Mouse (Mus musculus): ENCODE measurements around the gene Alpk3.

DNA sequence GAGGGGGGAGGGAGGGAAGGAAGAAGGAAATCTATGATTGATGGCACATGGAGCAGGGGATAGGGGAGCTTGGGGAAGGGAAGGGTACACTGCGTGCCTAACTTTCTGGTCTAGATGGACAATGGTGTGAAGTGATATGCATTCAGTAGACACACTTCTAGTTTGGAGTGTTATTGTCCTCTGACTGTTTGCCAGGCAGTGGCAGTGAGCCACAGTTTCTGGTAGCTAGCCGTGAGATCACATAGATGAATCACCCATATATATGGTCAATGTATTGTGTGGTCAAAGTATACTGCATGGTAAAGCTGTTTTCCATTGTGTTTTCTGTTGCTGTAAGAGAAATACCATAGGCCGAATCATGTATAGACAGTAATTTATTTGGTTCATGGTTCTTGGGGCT is 45.8 kb upstream of the Alpk3 start:
- TF ChIP-seq POLR2A (IDR thresholded peaks at IDR 0.05; ENCODE audit: borderline replicate concordance, control insufficient read depth, low read depth, low read length) = no peak
- no peak for TF ChIP-seq CTCF (IDR thresholded peaks at IDR 0.05; ENCODE audit: control insufficient read depth, insufficient read depth, low read length)

All from bone marrow, adult 2 months (tissue).